Comparison of ENCODE assay signal across 8 mouse cellular contexts in the genomic region with DNA sequence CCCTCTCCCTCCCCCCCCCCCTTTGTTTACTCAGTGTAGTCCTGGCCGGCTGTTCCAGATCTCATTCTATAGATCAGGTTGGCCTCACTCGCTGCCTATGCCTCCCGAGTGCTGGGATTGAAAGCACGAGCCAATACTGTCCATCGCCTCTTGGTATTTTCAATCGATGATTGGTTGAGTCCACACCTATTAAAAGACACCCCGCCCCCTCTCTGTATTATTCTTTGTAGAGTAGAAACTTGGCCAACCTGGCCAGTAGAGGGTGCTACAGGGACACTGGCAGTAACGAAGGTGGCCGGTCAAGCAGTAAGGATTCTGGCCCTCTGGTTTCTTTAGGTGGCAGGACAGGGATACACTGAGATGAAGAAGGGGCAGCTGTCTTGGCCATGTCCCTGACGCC. TPM values are rescaled to one million over a fixed set of nuclear protein-coding genes. Genes with fewer than 3 reads are reported as not detected.
DNase-seq lines count a peak whose midpoint lies in the region; ATAC-seq and TF ChIP-seq lines count a peak whose summit lies in the region.

No protein-coding gene starts in this region.

- no peak overlapping the region for H3K4me3 ChIP-seq in heart, embryonic 13.5 days
- no peak overlapping the region for H3K4me3 ChIP-seq in kidney, postnatal 0 days (replicated peaks; ENCODE audit: low read depth, low read length)

- CTCF ChIA-PET in Patski (lab: Charles Lee) = no interaction called here

- peak; percentile 52 for TF ChIP-seq CTCF in Patski (IDR thresholded peaks at IDR 0.05)
- TF ChIP-seq CTCF in kidney, postnatal 0 days (IDR thresholded peaks at IDR 0.05; ENCODE audit: low read depth) = peak; percentile 83

- H3K27me3 ChIP-seq in Patski = peaks cover 16% of the 10 kb centered on the region
- peaks cover 27% of the 10 kb centered on the region for H3K27me3 ChIP-seq in heart, embryonic 13.5 days (replicated peaks)
- H3K27me3 ChIP-seq in kidney, postnatal 0 days (ENCODE audit: insufficient read depth, low read length) = no peaks in the 10 kb centered on the region

- WGBS in heart, embryonic 13.5 days = 2% methylated on average over 10 of the region's 10 CpGs
- 3% methylated on average over 10 of the region's 10 CpGs for WGBS in kidney, postnatal 0 days

- no peaks in the 10 kb centered on the region for H3K9me3 ChIP-seq in heart, embryonic 13.5 days
- no peaks in the 10 kb centered on the region for H3K9me3 ChIP-seq in kidney, postnatal 0 days (replicated peaks; ENCODE audit: low read length)

- peak overlapping the region; percentile 27 for H3K4me2 ChIP-seq in heart, embryonic 13.5 days
- peak overlapping the region; percentile 32 for H3K4me2 ChIP-seq in kidney, postnatal 0 days (ENCODE audit: low read length)

- POLR2A ChIA-PET in Patski (lab: Charles Lee) = no interaction called here

- in situ Hi-C loops in Patski (cut with MboI; ENCODE audit: low pct_unique_long_range_greater_than_20kb) = loop anchor here (25.0 kb wide), 1 partner anchor 1072 kb away; no protein-coding TSS in a partner anchor

- DNase-seq in B cell, adult 2 months = peak; percentile 70 to 74
- no peak for DNase-seq in Patski (ENCODE audit: low read depth, low spot score)
- DNase-seq in cerebellum, postnatal 25 days = peak; percentile 82 to 90
- DNase-seq in kidney, postnatal 0 days (ENCODE audit: low spot score) = peak; percentile 80
- DNase-seq in lung, postnatal 10 days = peak; percentile 77
- peak; percentile 14 for DNase-seq in right cerebral cortex, postnatal 25 days
- DNase-seq in frontal cortex, postnatal 10 days (ENCODE audit: low spot score in 2 of 2) = no peak

- no peaks in the 10 kb centered on the region for H3K36me3 ChIP-seq in heart, embryonic 13.5 days
- no peaks in the 10 kb centered on the region for H3K36me3 ChIP-seq in kidney, postnatal 0 days (ENCODE audit: insufficient read depth, low read length)

- no peak overlapping the region for H3K9ac ChIP-seq in heart, embryonic 13.5 days
- no peak overlapping the region for H3K9ac ChIP-seq in kidney, postnatal 0 days (ENCODE audit: low read depth, low read length)

- H3K4me1 ChIP-seq in heart, embryonic 13.5 days = peaks cover 7% of the 10 kb centered on the region
- H3K4me1 ChIP-seq in kidney, postnatal 0 days (replicated peaks; ENCODE audit: insufficient read depth, low read length) = peaks cover 10% of the 10 kb centered on the region; the same call in 1 of the 2 replicates

- ATAC-seq in Patski = no peak
- ATAC-seq in heart, embryonic 13.5 days (ENCODE audit: extremely low read depth, insufficient number of reproducible peaks, low FRiP score, low TSS enrichment) = no peak
- peak; percentile 72; the same call in 1 of the 2 replicates for ATAC-seq in kidney, postnatal 0 days (replicated peaks; ENCODE audit: low FRiP score, low read depth)

- no peak overlapping the region for H3K27ac ChIP-seq in heart, embryonic 13.5 days (replicated peaks)
- no peak overlapping the region for H3K27ac ChIP-seq in kidney, postnatal 0 days

RNA-seq across cellular contexts. Expression of gene Ifnl2, which starts 19.8 kb away (rescaled TPM):
- polyA plus RNA-seq in Patski (2021) = not detected
- not detected in 2 replicates for polyA plus RNA-seq in heart, embryonic 13.5 days (2015; fragmentation: Nextera tagmentation; extraction: Ambion mirVana)
- not detected in 2 replicates for polyA plus RNA-seq in kidney, postnatal 0 days (2015; fragmentation: Nextera tagmentation; extraction: Ambion mirVana)

RNA-seq across cellular contexts. Expression of gene Ifnl3, which starts 32.2 kb away (rescaled TPM):
- polyA plus RNA-seq in Patski (2021) = not detected
- polyA plus RNA-seq in heart, embryonic 13.5 days (2015; fragmentation: Nextera tagmentation; extraction: Ambion mirVana) = not detected in 2 replicates
- polyA plus RNA-seq in kidney, postnatal 0 days (2015; fragmentation: Nextera tagmentation; extraction: Ambion mirVana) = not detected in 2 replicates

RNA-seq across cellular contexts. Expression of gene Lrfn1, which starts 38.6 kb away (rescaled TPM):
- polyA plus RNA-seq in Patski (2021) = 2.6 TPM
- polyA plus RNA-seq in heart, embryonic 13.5 days (2015; fragmentation: Nextera tagmentation; extraction: Ambion mirVana) = 0.94 and 1.1 TPM in 2 replicates
- polyA plus RNA-seq in kidney, postnatal 0 days (2015; fragmentation: Nextera tagmentation; extraction: Ambion mirVana) = 2.1 and 2.8 TPM in 2 replicates

RNA-seq across cellular contexts. Expression of gene Sycn, which starts 50.3 kb away (rescaled TPM):
- polyA plus RNA-seq in Patski (2021) = not detected
- polyA plus RNA-seq in heart, embryonic 13.5 days (2015; fragmentation: Nextera tagmentation; extraction: Ambion mirVana) = not detected in 2 replicates
- 0.27 and 0.45 TPM in 2 replicates for polyA plus RNA-seq in kidney, postnatal 0 days (2015; fragmentation: Nextera tagmentation; extraction: Ambion mirVana)

RNA-seq across cellular contexts. Expression of gene Gmfg, which starts 53.2 kb away (rescaled TPM):
- polyA plus RNA-seq in Patski (2021) = 0.58 TPM
- polyA plus RNA-seq in heart, embryonic 13.5 days (2015; fragmentation: Nextera tagmentation; extraction: Ambion mirVana) = 6.9 and 8.4 TPM in 2 replicates
- 19.5 and 23.8 TPM in 2 replicates for polyA plus RNA-seq in kidney, postnatal 0 days (2015; fragmentation: Nextera tagmentation; extraction: Ambion mirVana)

Comparison
In these comparisons a context has a peak if more than half of its experiments do, and no peak if none do; other contexts are left out.
1. DNase-seq: peak in B cell, adult 2 months (2 of 2), cerebellum, postnatal 25 days (2 of 2), kidney, postnatal 0 days (single experiment), lung, postnatal 10 days (single experiment) and right cerebral cortex, postnatal 25 days (single experiment); none in Patski (single experiment) and frontal cortex, postnatal 10 days (0 of 2).